Mouse (Mus musculus): ENCODE measurements around the gene Olfr847.

GRCm38 (mm10) chr9:19363905-19364304, 14.6 kb downstream of the Olfr847 start, which contains the start of gene Olfr846:
- TF ChIP-seq POLR2A (IDR thresholded peaks at IDR 0.05; ENCODE audit: borderline replicate concordance, low read depth, low read length), result no peak
- TF ChIP-seq CTCF (IDR thresholded peaks at IDR 0.05; ENCODE audit: low read depth, low read length), result no peak
